Mouse (Mus musculus) neural tube, embryonic 13.5 days (tissue): ENCODE results near the gene Sp8. TPM values are rescaled to one million over a fixed set of nuclear protein-coding genes. Genes with fewer than 3 reads are reported as not detected.

Source experiments
- ATAC-seq: fragments of 200-750 bp; cut with Nextera tagmentation; 2 replicates; pipeline ENCODE4 v1.8.0; 2017; ENCODE audit warnings: low read depth, mild to moderate bottlenecking, moderate TSS enrichment, moderate library complexity
- H3K27ac ChIP-seq: fragments of 300-500 bp; sonication (generic); replicated peaks from 2 replicates; pipeline ENCODE4 v1.5.1; 2015; ENCODE audit warnings: moderate library complexity, mild to moderate bottlenecking, inconsistent platforms
- H3K27me3 ChIP-seq: fragments of 300-500 bp; sonication (generic); 2 replicates; pipeline ENCODE4 v1.6.1; 2015; ENCODE audit warnings: mild to moderate bottlenecking, inconsistent platforms
- H3K36me3 ChIP-seq: fragments of 300-500 bp; sonication (generic); 2 replicates; pipeline ENCODE4 v1.6.1; 2015; ENCODE audit warnings: mild to moderate bottlenecking, inconsistent platforms
- H3K4me1 ChIP-seq: fragments of 300-500 bp; sonication (generic); replicated peaks from 2 replicates; pipeline ENCODE4 v1.6.1; 2015; ENCODE audit warnings: inconsistent platforms
- H3K4me2 ChIP-seq: fragments of 300-500 bp; sonication (generic); 2 replicates; pipeline ENCODE4 v1.6.1; 2015; ENCODE audit warnings: inconsistent platforms, mild to moderate bottlenecking, moderate library complexity
- H3K4me3 ChIP-seq: fragments of 300-500 bp; sonication (generic); 2 replicates; pipeline ENCODE4 v1.5.1; 2015; ENCODE audit warnings: mild to moderate bottlenecking, inconsistent platforms
- H3K9ac ChIP-seq: fragments of 300-500 bp; sonication (generic); 2 replicates; pipeline ENCODE4 v1.6.1; 2015; ENCODE audit warnings: moderate library complexity, mild to moderate bottlenecking, inconsistent platforms
- H3K9me3 ChIP-seq: fragments of 300-500 bp; sonication (generic); 2 replicates; pipeline ENCODE4 v1.6.1; 2016; ENCODE audit warnings: inconsistent platforms
- WGBS: fragments of 180-500 bp; shearing (Covaris S2); methylation state at CpG from one replicate; pipeline ENCODE4 v1.1.7; 2015; 5-methylcytosine and 5-hydroxymethylcytosine counted together
- polyA plus RNA-seq: library from polyadenylated mRNA; unstranded; fragments of >200 nt; fragmentation: Nextera tagmentation; extraction: Ambion mirVana; gene quantifications from 2 replicates; pipeline ENCODE4 v1.2.1, GENCODE M21; 2015

The Sp8 gene
- polyA plus RNA-seq, 1 experiment from 2014 or later = 4.0 TPM

DNA sequence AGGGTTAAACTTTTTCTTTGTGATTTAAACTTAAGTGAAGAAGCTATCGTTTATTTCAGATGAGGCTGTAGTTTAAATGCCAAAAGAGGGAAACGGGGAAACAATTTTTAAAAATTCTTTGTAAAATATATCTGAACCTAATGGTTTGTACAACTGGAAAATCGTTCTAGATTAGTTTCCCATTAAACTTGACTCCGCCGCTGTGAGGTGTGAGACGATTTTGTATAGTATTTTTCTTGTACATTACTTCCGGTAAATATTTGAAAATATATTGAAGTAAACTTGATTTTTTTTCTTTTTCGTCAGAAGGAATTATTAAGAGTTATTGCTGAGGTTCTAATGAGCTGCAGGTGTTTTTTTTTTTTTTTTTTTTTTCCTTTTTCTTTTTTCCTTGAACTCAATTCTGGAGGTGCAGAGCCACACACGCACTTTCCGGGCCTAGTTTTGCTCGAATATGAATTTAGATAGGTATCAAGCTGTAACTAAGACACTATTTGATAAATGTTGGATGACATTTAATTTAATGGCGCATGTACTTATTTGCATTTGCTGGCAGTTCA is 4.8 kb downstream of the Sp8 start:
- H3K4me3 ChIP-seq = peak overlapping the region; percentile 38; the same call in 1 of the 2 replicates
- no peaks in the 10 kb centered on the region for H3K36me3 ChIP-seq
- H3K4me1 ChIP-seq = peaks cover 36% of the 10 kb centered on the region
- H3K27ac ChIP-seq = no peak overlapping the region
- H3K27me3 ChIP-seq = peaks cover 90% of the 10 kb centered on the region
- ATAC-seq = no peak
- H3K9me3 ChIP-seq = no peaks in the 10 kb centered on the region
- H3K4me2 ChIP-seq = peak overlapping the region; percentile 30
- 8% methylated on average over 12 of the region's 12 CpGs for WGBS
- H3K9ac ChIP-seq = no peak overlapping the region

- 3% methylated on average over 3 of the region's 3 CpGs for WGBS
- Histone ChIP-seq H3K36me3 (no peaks in the 10 kb centered on the region), H3K4me3 (no peak overlapping the region), H3K27me3 (peaks cover 88% of the 10 kb centered on the region), H3K9me3 (no peaks in the 10 kb centered on the region), H3K9ac (no peak overlapping the region), H3K4me2 (peak overlapping the region; percentile 28), H3K27ac (no peak overlapping the region), H3K4me1 (peaks cover 20% of the 10 kb centered on the region)
- no peak for ATAC-seq
Measured at GRCm38 (mm10) chr12:118853331-118853730, 7.2 kb downstream of the Sp8 start.

- Histone ChIP-seq H3K9me3 (no peaks in the 10 kb centered on the region), H3K4me3 (peak overlapping the region; percentile 39), H3K4me2 (peak overlapping the region; percentile 62), H3K4me1 (peaks cover 9% of the 10 kb centered on the region), H3K27me3 (peaks cover 84% of the 10 kb centered on the region), H3K36me3 (no peaks in the 10 kb centered on the region), H3K9ac (peak overlapping the region; percentile 61), H3K27ac (peak overlapping the region; percentile 53)
- 3% methylated on average over 10 of the region's 10 CpGs for WGBS
- ATAC-seq = no peak
Measured at GRCm38 (mm10) chr12:118854401-118854800, 8.3 kb downstream of the Sp8 start.

DNA sequence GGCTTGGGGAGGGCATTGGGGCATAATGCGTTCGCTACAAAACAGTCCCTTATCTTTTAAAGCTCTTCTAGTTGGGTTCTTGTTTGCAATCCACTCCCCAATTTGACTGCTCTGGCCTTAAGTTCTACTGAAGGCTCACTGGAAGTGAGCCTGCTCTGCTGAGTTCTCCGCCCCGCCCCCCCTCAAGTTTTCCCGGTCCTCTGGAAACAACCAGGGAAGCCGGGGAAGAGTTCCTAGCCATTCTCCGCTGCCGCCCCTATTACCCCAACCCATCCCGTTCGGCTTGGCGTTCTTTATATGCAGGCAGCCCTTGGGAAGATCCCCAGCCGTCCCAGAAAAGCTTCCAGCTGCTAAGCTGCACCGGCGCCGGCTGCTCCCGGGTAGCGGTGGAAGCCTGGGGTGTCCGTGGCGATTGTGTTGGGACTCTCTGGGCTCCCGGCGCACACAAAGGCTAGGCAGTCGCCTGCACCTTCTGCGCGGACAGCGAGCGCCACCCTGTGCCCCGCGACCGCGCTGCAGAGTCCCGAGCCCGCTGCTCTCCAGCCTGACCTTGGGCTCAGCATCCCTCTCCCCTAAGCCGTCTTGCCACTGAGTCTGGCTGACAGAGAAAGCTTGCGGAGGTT is 8.8 kb downstream of the Sp8 start:
- Histone ChIP-seq H3K27me3 (peaks cover 84% of the 10 kb centered on the region), H3K4me2 (peak overlapping the region; percentile 62), H3K9ac (peak overlapping the region; percentile 61), H3K4me1 (peaks cover 8% of the 10 kb centered on the region), H3K9me3 (no peaks in the 10 kb centered on the region), H3K36me3 (no peaks in the 10 kb centered on the region), H3K27ac (peak overlapping the region; percentile 53), H3K4me3 (peak overlapping the region; percentile 39)
- ATAC-seq = peak; percentile 99
- under 1% methylated on average over 34 of the region's 34 CpGs for WGBS

DNA sequence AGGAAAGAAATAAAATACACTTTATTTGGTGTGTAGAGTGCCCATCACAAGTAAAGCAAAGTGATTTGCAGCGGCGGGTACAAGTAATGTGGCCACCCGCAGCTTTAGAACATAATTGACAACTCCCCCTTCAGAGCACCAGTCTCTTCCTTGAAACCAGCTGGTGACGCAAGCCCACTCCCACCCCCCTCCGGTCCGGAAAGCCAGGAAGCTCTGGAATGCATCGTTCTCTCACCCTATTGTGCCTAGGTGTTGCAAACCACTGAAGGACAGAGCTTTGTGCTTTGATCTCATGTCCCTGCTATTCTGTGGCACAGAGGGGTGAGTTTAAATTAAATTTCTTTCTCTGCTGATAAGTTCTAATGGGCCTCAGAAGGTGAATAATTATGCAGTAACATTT is 10.0 kb downstream of the Sp8 start:
- Histone ChIP-seq H3K9me3 (no peaks in the 10 kb centered on the region), H3K36me3 (no peaks in the 10 kb centered on the region), H3K4me1 (peaks cover 8% of the 10 kb centered on the region), H3K27me3 (peaks cover 79% of the 10 kb centered on the region), H3K4me3 (no peak overlapping the region), H3K9ac (no peak overlapping the region), H3K4me2 (no peak overlapping the region), H3K27ac (no peak overlapping the region)
- WGBS = 2% methylated on average over 7 of the region's 7 CpGs
- ATAC-seq = no peak; the same call in 1 of the 2 replicates

GRCm38 (mm10) chr12:118872673-118873072 is 26.5 kb downstream of the Sp8 start:
- no peak overlapping the region for H3K9ac ChIP-seq

DNA sequence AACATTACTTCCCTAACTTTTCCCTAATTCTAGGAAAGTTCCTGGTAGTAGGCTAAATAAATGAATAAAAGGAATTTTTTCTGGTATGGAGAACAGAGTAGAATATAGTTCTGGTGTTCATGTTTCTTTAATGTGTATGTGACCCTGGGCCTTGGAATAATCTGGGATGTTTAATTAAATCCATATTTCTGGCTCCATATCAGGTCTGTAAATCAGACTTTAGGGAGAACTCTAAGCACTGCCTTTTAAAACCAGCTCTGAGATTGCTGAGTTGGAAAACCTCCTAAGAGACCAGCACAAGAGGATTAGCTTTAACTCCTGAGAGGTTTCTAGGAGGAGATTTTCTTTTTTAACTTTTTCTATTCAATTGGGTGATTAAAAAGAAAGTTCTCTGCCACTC is 36.7 kb downstream of the Sp8 start:
- H3K27me3 ChIP-seq = no peaks in the 10 kb centered on the region
- H3K4me1 ChIP-seq = no peaks in the 10 kb centered on the region; the same call in 1 of the 2 replicates
- no peaks in the 10 kb centered on the region for H3K36me3 ChIP-seq
- H3K27ac ChIP-seq = no peak overlapping the region
- ATAC-seq = no peak
- no peak overlapping the region for H3K4me2 ChIP-seq
- no peaks in the 10 kb centered on the region for H3K9me3 ChIP-seq
- H3K4me3 ChIP-seq = no peak overlapping the region
- no peak overlapping the region for H3K9ac ChIP-seq

More at GRCm38 (mm10) chr12:118872673-118873072, 26.5 kb downstream of the Sp8 start:
- no peaks in the 10 kb centered on the region for H3K36me3 ChIP-seq
- no peaks in the 10 kb centered on the region for H3K9me3 ChIP-seq
- no peak for ATAC-seq
- H3K4me3 ChIP-seq = no peak overlapping the region
- H3K27me3 ChIP-seq = no peaks in the 10 kb centered on the region
- H3K4me1 ChIP-seq = no peaks in the 10 kb centered on the region
- 72% methylated on average over 8 of the region's 8 CpGs for WGBS
- no peak overlapping the region for H3K27ac ChIP-seq
- H3K4me2 ChIP-seq = no peak overlapping the region

- Histone ChIP-seq H3K4me3 (no peak overlapping the region), H3K9ac (no peak overlapping the region), H3K36me3 (no peaks in the 10 kb centered on the region), H3K27ac (no peak overlapping the region), H3K27me3 (no peaks in the 10 kb centered on the region), H3K4me2 (no peak overlapping the region), H3K9me3 (no peaks in the 10 kb centered on the region), H3K4me1 (no peaks in the 10 kb centered on the region; the same call in 1 of the 2 replicates)
- 74% methylated on average over 2 of the region's 2 CpGs for WGBS
- no peak for ATAC-seq
Measured at GRCm38 (mm10) chr12:118887964-118888363, 41.8 kb downstream of the Sp8 start.

Other genes with a start within 250 kb of the Sp8 start
- gene Abcb5, start 120.1 kb downstream of the Sp8 start, polyA plus RNA-seq = not detected in 2 replicates